Mouse (Mus musculus) spleen, adult 18-20 months (tissue): ENCODE measurements at regions not wholly inside any gene's neighbourhood (a gene's known extent, or its start where the extent isn't known, plus 50 kb on each side); places are given as distances from the start of the nearest gene placed in this dataset.

Source experiments
- DNase-seq, 2 experiments: peaks; one replicate each; pipeline ENCODE4 v3.0.0; 2022; ENCODE audit warnings: mixed read lengths in 2 of 2

DNA sequence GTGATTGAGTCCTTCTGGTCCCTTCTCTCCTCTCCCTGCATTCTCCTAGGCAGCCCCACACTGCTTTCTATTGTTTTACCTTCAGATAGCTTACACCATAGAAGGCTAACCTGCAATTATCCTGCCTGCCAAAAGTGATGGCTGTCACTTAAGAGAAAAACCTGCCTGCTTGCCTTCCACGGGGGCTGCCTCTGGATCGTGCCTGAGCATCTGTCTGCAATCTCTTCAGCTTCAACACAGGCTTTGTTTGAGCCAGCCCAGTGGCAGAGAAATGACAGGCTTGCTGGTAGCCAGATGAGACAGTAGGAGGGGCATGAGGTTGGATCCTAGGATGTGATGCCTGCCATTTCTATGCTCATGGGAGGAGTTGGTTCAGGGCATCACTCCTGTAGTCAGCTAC lies 345.2 kb upstream of the Tshz3 start:
- DNase-seq, result no peak

DNA sequence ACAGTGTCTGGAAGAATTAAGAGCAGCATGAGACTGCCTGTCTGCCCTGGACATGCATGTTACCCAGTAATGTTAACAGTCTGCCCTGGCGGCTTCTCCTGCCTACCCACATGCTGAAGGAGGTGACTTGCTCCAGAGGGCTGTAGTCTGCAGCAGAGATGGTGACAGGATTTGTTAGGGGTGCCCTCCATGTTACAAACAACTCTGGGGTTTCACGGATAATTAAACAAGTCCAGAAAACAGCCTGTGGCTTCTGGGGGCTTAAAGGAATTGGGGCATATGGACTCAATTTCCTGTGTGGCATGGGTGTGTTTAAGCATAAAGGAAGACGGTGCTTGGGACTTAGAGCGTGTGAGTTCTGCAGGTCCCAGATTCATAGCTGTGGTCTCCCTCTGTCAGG lies 347.3 kb upstream of the Tshz3 start:
- DNase-seq, result no peak

DNA sequence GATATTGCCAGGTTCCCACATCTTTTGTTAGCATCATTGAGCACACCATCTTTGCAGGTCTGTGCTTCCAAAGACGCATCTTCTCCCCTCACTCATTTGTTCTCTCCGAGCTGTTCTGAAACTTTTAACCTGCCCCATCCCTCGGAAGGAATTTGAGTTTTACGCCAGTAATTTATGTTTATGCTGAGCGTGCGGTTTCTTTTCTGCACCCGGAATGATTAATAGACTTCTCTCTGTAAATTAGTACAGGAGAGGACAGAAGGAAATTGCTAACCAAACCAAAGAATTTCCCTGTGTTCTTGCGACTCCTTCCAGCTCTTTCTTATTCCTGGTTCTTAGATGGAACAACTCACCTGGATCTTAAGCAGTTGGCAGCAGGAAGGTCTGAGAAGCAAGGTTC lies 349.7 kb upstream of the Tshz3 start:
- DNase-seq, result no peak

DNA sequence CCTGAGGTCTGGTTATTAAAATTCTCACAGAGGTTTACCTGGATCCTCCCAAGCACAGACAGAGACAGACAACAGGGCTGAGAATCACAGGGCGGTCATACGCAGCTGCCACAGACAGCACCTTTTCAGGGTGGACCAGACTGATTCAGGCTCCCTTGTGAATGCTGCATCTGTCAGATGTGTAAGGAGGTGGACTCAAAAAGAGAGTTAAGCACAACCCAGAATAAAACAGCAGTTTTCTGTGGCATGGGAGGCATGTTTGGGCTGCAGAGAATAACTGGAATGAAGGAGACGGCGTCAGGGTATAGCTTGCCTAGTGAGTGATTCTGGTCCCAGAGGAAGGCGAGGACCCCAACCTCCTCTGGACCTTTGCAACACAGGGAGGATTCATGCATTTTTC lies 363.1 kb upstream of the Tshz3 start:
- no peak for DNase-seq

DNA sequence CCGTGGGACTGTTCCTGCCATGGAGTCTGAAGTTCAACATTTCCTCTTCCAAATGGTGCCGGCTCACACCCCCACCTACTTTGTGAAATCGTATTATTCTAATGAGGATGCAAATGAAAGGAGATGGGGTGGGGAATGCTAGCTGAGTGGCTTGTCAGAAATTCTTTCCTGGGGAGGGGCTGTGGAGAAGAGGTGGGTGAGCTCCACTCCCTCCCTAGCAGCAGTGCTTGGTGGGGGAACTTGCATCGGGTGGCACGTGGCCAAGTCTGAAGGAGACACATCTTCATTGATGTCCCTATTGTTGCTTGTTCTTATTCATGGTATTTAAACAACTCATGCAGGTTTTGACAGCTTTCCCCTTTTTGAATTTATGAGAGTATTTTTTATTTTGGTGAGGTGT lies 363.8 kb upstream of the Tshz3 start:
- no peak for DNase-seq

DNA sequence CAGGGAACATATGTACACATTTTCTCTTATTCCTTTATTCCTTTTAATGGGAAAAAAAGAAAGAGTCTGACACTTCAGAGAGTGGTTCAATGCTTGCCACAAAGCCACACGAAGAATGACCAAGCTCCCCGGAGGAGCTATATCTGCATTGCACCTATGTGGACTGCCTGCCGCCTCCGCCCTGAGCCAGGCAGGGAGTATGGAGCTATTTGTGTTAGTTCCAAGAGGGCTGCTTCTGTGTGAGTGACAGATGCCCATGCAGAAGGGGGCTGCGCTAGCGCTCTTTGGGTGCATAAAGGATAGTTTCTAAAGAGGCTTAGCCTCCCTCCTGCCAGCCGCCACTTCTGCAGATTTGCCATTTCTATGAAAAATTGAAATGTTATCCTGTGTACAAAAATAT lies 365.3 kb upstream of the Tshz3 start:
- DNase-seq, result no peak

DNA sequence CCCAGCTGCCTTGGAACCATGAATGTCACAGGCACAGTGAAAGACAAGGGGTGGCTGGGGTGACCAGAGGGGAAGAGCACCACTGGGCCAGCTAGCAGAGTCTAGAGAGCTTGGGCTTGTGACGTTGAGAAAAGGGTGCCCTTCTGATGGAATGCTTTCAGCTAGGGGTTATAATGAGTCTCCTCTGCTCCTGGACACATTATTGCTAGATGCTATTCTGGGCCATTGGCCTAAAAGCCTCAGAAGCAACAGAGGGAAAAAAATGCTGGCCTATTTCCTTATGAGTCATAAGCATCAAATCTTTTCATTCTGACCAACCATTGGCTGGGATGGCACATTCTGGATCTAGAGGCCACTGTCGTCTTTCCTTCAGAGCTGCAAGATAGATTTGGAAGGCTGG lies 369.8 kb upstream of the Tshz3 start:
- no peak for DNase-seq

DNA sequence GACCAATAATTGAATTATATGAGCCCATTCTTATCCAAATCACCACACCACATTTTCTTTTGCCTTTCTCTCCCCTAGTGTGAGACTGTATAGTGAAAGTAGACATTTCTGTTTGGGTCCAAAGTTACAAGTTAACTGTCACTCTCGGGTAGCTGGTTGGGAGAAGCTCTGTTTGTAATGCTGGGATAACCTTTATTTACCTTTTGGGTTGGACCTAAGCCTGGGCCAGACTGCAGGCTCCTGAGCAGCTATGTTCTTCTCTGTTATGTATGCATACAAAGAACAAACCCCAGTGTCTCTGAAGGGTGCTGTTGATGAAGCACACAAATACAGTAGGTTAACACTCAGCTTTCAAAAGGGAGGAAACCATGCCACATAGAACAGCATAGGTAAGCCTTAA lies 373.9 kb upstream of the Tshz3 start:
- no peak for DNase-seq

DNA sequence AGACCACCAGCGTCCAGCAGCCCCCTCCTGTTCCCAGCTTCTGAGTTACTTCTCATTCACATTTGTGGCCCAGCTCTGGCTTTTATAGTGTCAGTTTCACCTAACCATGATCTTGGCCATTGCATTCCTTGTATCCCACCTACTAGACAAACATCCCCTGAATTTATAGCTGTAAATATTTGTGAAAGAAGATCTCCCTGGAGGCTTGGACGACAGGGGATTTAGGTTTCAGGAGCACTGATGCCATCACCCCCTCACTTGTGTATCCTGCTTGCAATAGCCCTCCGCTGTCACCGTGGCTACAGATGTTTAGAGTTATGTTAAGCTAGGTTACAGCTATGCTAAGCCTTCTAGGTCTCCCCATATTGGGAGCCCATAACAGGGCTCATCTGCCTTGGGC lies 375.7 kb upstream of the Tshz3 start:
- DNase-seq, result no peak

DNA sequence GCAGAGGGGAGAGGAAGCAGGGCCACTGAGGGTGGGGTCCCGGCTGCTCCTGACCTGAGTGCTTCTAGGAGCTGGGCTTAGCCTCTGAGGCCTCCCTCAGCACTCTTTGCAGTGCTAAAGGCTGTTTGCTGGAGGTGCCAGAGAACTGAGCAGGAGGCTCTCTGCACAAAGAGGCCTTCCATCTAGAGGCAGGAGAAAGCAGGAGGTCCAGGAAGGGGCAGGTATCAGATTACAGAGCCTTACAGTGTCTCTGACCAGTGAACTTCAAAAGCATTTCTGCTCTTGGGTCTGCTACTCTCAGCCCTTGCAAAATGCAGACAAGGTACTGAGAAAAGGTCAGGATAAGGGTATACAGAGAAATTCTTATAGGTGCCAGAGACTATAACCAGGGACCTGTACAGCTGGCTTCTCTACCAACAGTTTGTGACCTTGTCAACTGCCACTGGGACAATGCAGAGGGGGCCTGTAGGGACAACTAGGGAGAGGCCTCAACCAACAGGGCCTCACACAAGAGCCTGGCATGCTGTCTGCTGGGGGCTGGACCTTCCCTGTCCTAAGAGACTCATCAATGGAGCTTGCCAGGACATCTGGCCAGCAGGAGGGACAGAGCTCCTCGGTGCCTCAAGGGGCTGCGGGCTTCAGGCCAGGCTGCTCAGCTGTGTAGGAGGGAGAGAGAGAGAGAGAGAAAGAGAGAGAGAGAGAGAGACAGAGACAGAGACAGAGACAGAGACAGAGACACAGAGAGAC lies 380.3 kb upstream of the Tshz3 start:
- DNase-seq, result no peak

DNA sequence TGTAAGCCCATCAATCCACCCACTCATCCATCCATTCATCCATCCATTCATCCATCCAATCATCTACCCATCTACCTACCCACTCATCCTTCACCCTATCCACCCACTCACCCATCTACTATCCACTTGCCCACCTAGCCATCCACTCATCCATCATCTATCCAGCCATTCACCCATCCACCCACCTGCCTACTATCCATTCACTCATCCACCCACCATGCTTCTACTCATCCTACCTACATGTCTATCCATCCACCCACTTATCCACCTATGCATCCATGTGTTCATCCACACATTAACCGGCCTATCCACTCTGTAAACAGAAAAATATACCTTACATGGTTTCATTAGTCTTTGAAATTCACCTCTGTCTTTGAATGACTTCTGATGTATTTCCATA lies 384.2 kb upstream of the Tshz3 start:
- no peak for DNase-seq

DNA sequence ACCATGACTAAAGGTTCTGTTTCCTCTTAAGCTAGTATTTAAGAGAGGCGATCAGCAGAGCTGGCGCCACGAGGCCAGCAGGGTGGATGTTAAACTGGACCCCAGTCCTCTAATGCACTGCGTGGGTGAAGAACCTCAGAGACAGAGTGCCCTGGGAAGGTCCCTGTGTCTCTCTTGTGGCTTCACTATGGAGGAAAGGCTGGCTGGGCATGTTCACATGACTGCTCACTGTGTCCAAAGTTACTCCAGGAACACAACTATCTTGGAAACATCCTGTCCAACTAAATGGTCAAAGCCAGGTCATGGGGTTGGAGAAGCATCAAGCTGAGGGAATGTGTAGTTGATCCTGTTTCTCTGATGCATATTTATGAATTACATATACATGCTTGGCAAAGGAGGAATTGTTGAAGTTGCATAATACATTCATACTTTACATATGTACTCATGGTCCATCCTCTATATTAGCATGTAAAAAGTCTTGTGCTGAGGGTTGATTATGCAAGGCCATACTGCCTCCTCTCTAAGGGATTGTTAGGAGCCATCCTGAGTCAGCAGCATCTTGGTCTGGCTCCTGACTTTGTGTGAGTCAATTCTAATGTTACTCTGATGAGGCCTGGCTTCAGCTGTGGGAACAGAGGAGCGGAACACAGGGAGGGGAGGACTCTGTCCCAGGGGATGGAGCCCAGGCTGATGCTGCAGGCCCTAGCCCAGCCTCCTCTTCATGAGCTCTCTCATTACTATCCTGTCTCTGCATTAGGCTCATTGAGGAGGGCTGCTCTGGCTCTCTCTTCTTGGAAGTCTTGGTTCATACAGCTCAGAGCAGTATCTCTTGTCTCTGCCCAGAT lies 387.9 kb upstream of the Tshz3 start:
- no peak for DNase-seq

DNA sequence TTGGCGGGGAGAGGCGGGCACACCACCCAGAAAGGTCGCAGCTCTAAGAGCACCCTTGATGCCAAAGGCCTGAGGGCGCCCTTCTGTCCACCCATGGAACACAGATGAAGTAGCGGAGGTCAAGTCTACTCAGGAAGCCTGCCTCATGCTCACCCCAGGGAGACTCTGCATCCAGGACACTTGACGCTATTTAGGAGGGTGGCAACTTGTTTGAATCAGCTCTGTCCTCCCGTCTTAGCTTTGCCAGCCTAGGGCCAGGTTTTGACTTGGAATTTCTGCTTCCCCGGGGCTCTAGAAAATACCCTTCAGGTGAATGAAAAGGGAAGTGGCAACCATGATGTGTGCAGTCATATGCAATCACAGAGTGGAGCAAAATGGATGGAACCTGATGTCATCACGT lies 389.2 kb upstream of the Tshz3 start:
- no peak for DNase-seq

DNA sequence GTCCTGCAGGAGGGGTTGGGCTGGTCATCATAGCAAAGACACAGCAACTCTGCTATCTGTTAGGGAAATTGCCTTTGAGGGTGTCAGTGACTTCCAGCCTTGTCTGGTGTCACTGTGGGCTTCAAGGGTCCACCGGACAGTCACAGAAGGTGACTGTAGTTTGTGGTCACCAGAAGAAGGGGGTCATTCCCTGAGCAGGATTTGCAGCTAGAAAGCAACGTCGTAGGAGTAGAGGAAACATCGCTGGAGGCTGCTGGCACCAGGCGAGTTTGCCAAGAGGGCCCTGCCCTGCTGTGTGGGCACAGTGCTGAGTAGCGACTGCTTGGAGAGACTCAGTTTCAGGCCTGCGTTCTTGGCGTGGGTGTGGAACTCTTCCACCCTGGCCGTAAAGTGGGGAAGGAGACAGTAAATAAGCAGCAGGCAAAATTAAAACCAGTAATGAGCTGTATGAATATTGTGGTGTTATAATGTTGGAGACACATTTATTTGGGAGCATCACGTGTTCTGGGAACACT lies 389.8 kb upstream of the Tshz3 start:
- DNase-seq, result no peak

DNA sequence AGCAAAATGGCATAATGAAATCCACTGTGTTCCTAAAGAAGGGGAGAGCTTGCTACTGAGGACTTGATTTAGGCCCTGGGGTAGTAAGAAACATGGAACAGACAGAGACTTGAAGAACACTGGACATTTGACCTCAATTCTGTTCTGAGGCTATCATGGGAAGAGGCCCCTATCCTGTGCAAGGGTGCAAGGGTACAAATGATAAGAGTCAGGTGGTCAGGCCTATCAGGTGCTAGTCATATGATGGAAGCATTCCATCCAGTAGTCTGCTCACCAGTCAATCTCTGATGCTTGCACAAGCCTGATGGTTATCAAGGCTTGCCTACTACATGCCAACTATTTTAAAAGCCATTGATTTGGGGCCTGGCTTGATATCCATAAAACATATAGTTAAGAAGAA lies 420.6 kb upstream of the Tshz3 start:
- DNase-seq, result no peak

DNA sequence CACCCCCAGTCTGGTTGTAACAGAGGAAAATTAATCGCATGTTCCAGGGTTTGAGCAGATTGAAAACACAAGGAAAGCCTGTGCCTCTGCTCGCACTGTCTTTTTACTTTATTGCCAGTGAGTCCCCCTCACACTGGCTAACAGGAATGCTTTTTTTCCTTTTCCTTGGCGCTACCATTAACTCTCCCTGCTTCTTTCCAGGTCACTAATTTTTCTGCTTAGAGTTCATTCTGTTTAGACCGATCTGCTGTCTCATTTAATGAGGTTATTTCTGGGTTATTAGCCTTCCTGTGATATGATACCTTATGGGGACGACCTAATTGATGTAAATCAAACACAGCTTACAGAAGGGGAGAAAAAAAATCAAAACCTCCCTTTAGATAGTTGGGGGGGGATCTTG lies 429.0 kb upstream of the Tshz3 start:
- no peak for DNase-seq

DNA sequence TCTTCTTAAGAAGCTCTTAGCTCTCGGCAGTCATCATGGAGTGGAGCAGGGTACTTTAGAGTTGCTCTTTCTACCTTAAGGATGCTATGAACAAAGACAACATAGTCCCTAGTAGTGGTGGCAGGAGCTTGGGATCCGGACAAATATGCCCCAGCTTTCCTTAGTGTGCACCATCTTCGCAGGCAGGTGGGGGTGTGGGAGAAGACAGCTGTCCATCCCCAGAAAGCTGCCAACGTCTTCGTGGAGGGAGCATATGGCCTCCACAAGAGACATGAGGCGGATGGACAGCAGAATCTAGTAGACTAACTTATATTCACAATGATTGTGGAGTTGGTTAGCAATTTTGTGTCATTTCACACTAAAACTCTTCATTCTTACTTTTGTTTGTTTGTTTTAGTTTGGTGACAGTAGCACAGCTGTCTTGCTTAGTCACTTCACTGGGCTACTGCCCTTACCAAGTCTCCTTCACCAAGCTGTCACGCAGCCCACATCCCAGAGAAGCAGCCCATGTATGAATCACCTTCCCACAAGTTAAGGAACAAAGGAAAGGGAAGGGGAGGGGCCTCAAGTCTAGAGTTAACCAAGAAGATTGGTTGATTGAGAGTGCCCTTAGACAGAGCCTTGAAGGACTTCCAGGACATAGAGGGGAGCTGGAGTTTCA lies 432.6 kb upstream of the Tshz3 start:
- DNase-seq, result no peak

DNA sequence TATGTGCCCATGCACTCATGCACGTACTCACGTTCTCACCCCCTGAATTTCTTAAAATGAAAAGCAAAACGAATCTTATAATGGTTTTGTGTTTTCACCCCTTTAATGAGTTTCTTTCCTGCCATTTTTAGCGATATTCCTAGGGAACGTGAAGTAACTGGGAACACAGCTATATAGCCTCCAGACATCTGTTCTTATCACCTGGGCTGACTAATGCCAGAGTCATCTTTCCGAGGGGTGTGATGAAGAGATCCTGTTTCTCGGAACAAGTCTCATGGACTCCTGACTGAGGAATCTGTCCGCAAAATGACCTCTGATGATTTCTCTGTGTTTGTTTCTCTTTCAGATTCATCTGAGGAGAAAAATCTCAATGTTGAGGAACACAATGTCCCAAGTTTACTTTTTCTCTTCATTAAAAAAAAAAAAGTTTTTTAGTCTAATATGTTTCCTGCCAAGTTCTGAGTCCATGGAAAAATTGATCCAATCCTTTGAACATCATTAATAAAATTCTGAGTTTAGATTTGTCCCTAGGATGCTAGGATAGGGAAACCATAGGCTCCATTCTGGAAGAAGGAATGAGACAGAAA lies 435.7 kb upstream of the Tshz3 start:
- DNase-seq, result no peak

DNA sequence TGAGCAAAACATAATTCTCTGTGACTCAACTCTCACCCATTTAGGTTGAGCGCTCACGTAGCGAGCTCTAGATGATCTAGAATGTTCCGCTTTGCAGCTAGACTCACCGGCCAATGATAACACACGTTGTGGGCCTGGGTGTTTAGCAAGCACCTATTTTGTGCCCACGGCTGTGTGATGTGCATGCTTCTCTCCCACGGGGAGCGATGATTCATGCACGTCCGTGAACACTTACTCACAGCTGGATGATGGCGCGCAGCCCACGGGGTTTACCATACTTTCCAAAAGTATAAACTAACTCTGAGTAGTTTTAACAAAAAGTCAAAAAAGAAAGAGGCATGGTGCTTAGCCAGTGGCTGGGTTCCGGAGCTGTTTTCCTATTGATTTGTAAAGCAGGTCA lies 440.8 kb upstream of the Tshz3 start:
- no peak for DNase-seq

DNA sequence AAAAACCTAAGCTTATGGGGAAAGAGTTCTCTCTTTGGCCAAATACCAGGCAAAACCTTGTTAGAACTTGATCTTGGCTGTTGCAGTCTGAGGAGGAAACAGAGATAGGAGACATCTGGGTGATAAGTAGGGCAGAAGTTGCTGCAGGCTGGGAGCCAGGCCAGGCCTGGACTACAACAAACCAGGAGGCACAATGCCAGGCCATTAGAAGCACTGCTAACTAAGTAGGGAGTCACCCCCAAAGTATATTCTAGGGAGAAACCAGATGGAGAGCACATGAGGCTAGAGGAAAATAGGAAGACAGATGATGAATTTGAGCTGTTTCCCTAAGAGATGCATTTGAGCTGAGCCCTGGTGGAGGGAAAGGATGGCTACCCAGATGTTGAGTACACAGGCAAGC lies 444.6 kb upstream of the Zfp507 start:
- no peak for DNase-seq

DNA sequence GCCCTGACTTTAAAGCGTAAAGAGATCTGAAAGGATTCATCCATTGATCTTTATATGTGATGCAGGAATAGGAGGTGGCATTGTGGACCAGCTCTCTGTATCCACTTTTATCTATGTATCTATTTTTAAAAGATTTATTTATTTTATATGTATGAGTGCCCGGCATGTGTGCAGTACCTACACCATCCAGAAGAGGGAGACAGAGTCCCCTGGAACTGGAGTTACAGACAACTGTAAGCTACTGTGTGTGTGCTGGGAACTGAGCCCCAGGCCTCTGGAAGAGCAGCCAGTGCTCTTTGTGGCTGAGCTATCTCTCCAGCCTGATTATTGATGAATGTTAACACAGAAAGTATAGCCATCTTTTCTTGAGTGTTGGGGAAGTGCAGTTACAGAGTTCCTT lies 433.9 kb upstream of the Zfp507 start:
- DNase-seq, result no peak

DNA sequence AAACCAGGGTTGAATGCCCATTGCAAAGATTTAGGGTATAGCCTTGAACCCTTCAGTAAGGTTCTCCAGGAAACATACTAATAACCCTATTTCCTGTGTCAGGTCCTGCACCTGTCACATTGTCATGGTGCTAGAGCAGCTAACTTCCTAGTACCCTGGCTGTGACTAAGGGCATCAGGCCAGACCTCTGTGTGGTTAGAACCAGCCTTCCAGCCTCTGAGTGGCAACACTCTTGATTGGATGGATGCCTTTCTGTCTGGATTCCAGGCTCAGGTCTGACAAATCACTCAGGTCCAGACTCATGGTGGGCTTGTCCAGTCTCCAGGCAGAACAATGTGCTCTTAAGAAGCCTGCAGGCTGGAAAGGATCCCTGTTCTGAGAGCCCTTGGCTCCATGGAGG lies 426.2 kb upstream of the Zfp507 start:
- DNase-seq, result no peak

DNA sequence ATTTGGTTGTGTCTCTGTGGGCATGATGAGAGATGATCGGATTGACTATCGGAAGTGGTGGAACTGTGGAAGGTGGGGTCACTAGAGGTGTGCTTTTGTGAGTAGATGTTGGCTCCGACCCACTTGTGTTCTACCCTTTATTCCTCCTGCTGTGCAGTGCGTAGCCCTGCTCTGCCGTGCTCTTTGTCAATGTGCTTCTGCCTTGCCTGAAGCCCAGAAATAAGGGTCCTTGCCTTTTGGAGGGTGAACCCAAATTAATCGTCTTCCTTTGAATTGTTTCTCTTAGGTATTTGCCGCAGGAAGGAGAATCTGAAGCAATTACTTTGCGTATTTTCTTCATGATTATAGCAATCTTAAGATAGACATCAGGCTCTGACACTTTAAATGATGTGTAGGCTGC lies 421.6 kb upstream of the Zfp507 start:
- no peak for DNase-seq

DNA sequence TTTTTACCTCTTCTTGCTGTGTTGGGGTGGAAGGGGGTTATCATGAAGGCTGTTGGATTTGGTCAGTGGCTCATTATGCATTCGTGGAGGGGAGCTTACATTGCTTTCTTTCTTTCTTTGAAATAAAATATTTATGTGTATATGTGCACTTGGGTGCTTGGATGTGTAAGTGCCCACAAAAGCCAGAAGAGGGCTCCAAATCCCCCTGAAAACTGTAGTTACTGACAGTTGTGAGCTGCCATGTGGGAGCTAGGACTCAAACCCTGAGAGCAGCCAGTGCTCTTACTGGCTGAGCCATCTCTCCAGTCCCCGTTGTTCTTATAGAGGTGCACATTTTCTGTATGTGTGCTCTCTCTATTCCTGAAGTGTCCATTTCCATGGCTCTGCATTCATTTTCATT lies 415.6 kb upstream of the Zfp507 start:
- no peak for DNase-seq
